Mouse (Mus musculus) mouse embryonic stem cell (cell line): Measurements from ENCODE around the gene Mff.

ENCODE experiments used
- in situ Hi-C, 2 experiments: fragments of 300-500 bp; cut with MboI; formaldehyde crosslinking; loops; 1 replicate in 1 of 2; 3 replicates in 1 of 2; pipeline ENCODE4 v1.14.3; 2019 to 2020; ENCODE audit warnings: low sequenced_read_pairs in 2 of 2, low pct_unique_long_range_greater_than_20kb in 1 of 2, mixed read lengths in 1 of 2; ENCODE audit not compliant: unreplicated experiment in 1 of 2

Gene Mff

DNA sequence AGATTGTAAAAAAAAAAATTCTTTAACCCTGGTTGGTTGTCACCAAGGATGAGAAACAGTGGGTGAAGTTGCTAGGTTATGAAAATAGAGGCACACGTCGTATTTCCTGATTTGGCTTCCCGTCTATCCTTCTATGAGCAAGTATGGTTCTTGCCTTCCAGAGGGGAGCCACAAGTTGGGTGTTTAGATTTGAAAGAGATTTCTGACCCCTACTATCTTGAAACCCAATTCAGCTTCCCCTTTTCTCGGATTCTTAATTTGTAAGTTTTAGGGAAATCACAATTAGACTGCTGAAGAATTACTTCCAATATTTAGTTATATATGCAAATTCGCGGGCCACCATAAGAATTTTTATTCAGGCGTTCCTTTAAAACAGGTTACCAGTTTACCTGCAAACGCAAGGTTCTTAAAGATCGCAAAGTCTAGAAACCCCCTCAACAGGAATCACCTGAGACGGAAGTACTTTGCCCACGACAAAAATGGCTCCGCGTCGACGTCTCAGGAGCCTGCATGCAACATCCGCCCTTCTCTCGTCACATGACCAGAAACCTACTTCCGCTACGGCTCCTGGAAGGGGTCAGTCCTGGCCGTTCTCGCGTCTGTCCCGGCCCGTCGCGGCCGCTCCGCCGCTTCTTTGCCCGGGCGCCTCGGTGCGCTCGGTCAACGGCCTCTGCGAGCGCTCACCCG, at the start of gene Mff:
Mff (plus strand) TSS at position 552 of the 687 bp plus-strand sequence.
- in situ Hi-C loops: no loop called here

DNA sequence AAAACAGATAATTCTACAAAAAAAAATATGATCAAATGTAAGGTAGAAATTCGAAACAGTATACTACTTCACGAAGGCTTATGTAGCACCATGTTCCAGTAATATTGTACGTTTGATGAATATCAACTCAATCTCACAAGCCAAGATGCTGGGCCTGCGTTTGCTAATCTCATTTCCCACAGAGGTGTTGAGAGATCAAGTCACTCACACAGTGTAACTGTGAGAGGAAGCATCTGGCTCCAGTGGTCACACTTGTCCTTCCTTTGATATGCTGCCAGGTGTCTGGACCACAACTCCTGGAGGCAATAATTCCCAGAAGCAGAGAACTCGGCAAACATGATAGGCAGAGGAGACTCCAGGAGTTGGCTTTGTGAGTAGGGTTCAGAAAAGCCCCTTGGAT, 38.4 kb upstream of the Mff start:
- in situ Hi-C loops: no loop called here

DNA sequence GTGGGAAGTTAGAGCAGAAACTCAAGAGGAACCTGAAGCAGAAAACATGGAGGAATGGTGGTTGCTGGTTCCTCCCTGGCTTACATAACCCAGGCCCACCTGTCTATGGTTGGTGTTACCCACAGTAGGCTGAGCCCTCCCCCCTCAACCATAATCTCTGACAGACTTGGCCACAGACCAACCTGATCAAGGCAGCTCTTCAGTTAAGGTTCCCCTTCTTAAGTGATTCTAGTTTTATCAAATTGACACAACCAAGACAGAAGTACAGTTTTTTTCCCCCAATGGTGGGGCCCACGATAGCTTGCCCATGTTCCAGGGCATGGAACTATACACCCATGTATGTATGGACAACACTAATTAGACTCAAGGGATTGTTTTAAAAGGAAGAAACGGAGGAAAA, 37.8 kb upstream of the Mff start:
- in situ Hi-C loops: no loop called here

DNA sequence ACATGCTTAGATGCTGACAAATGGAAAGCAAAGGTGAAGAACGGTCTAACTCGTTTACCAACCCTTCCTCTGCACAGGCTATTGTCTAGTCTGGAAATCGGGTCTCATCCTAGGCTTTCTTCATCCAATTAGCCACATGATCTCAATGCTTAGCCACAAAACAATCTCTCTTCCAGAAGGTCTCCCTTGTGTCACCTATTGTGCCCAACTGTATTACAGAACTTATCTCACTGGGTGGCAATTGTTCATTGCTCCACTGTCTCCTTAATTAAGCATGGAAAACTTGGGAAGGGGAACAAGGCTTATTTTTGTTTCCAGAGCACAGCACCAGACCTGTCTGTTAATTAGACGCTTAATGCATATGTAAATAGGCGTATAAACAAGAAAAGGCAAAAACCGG, 36.8 kb upstream of the Mff start:
- in situ Hi-C loops: no loop called here

DNA sequence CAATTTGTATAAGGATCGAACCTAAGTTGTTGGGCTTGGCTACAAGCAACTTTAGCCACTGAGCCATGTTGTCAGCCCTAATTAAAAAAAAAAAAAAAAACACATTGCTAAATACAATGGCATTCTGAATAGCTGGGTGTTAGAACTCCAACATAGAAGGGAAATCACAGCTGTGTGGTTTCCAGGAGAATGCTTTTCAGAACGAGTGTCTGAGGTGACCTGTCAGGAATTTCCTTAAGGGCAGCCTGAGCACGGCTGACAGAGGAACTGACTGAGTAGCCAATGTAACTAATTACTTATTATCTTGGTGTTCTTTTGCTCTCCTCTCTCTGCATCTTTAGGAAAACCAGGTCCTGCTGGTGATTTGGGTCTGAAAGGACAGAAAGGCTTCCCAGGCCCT, 28.8 kb upstream of the Mff start:
- in situ Hi-C loops: no loop called here

DNA sequence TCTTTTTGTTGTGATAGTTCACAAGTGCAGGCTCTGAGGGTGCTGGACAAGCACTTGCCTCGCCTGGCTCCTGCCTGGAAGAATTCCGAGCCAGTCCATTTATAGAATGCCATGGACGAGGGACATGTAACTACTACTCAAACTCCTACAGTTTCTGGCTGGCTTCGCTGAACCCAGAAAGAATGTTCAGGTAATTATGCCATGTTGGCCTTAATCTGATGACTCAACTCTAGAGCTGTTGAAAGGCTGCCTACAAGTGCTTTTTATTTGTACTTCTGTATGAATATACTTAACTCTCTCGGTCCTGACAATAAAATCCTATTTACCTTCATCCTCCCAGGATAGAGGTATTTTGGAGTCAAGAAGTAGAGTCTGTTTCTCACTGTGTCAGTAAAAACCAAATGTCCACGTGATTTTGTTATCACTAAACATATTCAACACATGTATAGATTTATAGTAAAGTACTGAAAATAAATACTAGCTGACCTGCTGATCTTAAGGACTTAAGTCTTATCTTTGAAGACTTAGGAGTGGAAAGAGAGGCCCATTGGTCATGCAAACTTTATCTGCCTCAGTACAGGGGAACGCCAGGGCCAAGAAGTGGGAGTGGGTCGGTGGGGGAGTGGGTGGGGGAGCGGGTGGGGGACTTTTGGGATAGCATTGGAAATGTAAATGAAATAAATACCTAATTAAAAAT, 6.7 kb upstream of the Mff start:
- in situ Hi-C loops: no loop called here

DNA sequence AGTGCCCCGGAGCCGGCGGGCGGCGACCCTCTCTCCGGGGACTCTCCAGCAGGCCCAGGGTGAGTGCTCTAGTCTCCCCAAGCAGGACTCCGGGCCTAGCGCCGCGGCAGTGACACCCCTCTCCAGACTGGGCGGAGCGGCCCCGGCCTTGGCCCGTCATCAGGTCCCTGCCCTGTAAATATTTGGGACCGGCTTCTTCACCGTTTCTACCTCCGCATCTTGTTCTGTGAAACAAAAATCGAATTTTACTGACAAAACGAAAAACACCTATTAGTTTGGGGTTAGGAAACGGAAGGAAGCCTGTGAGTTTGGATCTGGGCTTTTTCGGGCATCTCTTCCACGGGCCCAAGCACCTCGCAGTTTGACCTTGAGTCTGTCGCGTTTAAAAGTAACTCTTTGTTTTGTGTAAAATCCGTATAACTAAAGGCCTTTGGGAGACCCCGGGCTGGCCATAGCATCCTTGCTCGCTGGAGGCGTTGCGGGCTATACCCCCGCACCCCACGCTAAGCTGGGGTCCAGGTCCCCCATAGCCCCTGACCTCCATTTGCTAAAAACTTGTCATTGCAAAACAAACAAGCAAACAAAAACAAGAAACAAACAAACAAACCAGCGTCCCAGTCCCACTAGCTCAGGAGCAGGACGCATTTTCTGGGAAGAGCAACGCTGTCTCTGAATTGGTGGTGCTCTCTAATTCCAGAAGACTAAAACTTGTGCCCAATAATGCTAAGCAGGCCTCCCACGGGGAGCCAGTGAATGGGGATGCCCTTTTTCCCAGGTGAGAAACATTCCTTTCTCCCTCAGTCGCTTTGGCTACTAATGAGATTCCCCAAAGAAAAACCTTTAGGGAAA, 560 bp downstream of the Mff start:
- in situ Hi-C loops: no loop called here

DNA sequence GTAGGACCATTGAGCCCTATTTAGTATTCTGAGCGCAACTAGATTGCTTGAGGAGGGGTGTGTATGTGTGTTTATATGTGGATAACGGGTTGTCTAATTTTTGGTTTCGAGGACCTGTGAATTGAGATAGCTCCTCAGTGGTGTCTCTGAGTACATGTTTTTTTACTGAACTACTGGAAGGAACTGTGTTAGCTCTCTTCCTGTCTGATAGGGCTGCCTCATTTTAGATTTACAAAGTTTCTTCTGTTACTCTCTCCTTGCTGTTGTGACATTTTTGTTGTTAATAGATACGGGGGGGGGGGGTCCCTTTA, 1.1 kb downstream of the Mff start:
- in situ Hi-C loops: no loop called here

DNA sequence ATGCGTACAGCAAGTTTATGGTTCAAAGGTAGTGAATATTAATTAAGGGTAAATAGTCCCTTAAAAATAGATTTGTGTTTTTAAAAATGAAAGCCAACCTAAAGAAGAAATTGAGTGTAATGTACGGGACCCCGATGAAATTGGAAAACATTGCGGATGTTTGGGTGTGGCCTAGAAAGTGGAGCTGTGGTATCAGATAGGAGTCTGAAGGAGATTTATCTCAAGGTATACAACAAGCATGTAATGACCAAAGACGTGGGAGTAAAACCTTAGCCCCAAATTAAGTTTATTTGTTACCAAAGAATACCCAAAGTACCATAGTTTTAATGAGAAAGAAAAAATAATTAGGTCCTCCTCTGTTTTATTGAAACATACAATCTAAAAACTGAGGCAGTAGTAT, 1.8 kb downstream of the Mff start:
- in situ Hi-C loops: no loop called here

DNA sequence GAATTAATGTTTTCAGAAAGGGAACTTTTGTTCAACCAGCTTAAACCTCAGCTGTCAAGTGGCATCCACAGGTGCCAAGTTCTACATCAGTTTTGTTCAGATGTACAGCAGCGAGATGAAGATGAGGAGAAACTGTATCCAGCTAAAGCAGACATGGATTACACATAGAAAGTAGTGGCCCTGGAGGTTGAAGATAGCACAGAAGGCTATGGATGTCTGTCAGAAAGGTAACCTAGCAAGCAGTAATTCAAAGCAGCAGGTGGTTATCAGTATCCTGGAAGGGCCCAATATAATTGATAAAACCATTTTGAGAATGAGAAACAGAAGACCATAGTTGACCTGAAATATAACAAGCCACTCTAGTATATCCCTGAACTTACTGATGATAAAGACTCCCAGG, 8.7 kb downstream of the Mff start:
- in situ Hi-C loops: no loop called here

DNA sequence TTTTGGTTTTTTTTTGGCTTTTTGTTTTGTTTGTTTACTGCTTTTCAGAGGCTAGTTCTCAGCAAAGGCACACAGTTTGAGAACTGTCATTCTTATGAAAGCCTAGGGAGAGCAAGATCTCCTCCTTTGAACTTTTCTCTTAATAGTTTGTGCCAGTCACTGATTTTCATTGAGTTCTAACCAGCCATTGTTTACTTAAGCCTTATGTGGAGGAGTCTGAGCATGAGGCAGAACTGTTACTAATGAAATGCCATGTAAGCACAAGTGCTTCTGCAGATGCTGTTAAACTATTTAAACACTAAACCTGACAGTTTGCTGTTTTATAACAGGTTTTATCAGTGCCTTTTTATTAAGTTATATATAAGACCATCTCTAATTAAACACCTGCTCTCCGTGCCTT, 13.4 kb downstream of the Mff start:
- in situ Hi-C loops: no loop called here

DNA sequence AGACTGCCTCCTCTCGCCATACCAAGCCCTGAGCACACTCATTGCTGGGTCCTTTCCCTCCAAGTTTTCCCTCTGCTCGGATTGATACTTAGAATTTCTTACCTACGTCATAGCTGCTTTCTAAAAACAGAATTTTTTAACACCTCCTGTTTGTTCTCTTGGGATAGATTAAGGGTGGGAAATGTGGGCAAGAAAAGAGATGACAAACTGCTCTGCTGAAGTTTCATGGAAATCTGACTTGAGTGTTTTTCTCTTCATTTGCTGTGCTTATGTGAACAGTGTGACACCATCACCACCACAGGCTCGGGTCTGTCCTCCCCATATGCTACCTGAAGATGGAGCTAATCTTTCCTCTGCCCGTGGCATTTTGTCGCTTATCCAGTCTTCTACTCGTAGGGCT, 16.8 kb downstream of the Mff start:
- in situ Hi-C loops: no loop called here

DNA sequence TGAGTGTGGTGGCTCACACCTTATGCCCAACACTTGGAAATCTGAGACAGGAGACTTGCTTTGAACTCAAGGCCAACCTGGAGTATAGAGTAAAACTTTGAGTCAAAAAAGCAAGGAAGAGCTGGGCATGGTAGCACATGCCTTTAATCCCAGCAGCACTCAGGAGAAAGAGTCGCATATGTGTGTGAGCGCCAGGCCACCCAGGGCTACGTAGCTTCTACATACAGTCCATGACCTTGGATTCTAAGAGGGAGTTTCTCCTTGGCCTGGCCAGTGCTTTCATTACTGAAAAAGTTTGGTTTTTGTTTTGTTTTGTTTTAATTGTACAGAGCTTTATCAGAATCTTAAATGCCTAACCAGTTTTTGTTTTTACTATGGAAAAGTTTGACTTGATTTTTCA, 19.3 kb downstream of the Mff start:
- in situ Hi-C loops: no loop called here

DNA sequence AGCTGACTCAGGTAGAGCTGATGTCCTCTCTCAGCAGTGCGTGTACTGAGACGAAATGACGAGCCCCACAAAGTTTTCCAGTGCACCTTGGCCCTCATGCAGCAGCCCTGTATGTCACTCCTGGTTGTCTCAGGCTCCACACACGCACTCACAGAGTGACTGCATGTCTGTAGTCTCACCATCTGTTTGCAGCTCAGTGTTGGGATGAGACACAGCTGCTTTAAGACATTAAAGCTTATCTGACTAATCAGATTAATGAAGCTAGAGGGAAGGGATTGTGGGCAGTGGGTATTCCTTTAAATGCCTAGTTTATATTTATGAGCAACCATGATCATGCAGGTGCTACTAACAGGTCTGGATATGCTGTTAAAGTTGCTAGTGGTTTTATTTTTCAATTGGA, 21.7 kb downstream of the Mff start:
- in situ Hi-C loops: no loop called here

DNA sequence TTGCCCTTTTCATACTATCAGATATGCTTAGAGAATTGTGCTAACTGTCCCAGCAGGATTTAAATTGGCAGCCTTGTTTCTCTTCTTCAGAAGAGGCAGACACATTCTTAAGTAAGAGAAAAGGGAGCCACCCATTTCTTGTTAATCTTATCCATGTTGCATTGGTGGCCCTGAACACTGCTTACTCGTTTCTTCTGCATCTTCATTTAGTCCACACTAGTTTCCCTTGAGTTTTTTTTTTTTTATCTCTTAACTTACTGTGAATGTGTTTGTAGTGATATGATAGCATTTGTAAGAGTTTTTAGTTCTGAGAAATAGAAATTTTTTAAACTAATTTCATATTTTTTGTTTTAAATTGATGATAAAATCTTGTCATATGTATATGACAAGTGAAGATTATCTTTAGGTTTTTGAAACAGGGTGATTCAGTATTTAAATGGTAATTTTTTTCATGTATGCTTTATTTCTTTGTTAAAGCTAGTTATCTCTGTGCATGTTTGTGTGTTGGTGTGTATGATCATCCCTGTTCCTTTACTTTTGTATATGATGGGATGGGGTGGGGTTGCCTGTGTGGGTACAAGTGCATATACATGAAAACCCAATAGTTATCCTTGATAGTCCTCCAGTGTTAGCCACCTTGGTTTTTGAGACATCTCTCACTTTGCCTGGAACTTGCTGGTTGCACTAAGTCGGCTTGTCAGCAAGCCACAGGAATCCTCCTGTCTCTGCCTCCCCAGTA, 23.2 kb downstream of the Mff start:
- in situ Hi-C loops: no loop called here

DNA sequence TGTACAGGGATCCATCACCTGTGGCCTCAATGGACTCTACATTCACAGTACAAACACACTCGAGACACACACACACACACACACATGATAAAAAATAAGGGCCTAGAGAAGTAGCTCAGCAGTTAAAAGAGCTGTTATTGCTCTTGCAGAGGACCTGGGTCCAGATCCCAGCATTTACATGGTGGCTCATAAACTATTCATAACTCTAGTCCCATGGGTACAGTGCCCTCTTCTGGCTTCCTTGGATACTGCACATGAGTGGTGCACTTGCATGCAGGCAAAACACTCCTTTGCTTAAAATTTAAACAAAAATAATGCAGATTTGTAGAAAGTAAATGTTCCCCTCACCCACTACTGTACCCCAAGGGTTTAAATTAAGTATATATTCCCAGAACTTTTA, 34.8 kb downstream of the Mff start:
- in situ Hi-C loops: no loop called here

DNA sequence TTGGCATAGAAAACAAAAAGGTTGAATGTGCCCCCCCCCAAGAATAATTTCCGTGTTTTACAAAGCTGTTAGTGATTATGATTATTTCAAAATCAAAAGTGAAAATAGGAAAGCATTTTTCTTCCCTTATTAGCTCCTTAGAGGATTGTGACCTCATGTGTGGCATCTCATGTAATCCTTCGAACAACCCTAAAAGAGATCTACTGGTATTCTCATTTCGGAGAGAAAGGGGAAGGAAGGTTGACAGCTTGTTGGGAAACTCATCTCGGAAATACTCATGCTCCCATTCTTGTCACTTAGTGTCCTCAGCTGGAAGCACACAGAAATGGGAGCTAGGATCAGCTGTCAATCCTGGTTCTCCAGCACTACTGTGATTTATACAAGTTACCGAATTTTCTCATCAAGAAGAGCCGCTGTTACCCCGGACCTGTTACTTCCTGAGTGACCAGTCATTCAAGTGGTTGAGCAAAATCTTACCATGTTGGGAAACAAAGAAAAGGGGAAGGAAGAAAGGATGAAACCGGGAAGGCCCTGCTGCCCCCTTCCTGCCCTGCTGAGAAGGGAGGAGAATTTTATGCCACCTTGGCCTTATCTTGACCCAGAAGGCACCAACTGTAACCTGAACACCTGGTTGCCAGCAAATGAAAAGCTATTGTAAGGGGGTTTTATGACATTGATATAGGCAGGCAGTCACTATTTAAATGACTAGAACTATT, 36.9 kb downstream of the Mff start:
- in situ Hi-C loops: no loop called here

DNA sequence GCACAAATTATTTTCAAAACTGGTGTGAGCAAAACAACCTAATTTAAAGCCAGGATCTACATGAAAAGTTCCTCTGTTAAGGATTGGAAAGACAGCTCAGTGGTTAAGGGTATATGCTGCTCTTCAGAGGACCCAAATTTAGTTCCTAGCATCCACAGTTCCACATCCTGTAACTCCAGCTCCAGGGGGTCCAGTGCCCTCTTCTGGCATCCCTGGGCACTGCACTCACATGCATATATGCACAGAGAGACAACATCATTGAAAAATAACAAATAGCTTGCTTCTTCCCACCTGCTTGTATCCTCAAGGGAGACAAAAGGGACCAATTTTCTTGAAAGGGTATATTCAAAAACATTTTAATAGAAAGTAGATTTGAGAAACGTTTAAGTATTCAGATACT, 37.6 kb downstream of the Mff start:
- in situ Hi-C loops: no loop called here

DNA sequence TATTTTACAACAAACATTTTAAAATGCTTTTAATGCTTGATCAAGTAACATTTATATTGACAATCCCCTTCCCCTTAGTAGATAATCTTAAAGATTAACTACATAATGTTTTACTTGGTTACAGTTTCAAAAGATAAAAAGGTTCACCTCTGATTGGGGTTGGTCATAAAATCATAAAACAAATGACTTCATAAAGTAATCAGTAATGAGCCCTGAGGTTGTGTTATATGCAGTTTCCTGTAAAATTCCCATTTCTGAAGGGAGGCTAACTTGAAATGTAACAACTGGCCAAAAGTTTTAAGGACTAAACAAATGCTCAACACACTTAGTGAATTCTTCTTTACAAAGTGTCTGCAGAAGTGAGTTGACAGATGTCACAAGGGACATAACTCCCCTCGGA, 41.5 kb downstream of the Mff start:
- in situ Hi-C loops: no loop called here
